Mouse (Mus musculus) midbrain, embryonic 11.5 days (tissue): ENCODE results near the gene Cdrt4. TPM values are rescaled to one million over a fixed set of nuclear protein-coding genes. Genes with fewer than 3 reads are reported as not detected.

ENCODE experiments used
- ATAC-seq: fragments of 200-750 bp; cut with Nextera tagmentation; 2 replicates; pipeline ENCODE4 v1.8.0; 2017; ENCODE audit warnings: moderate TSS enrichment, moderate library complexity; ENCODE audit not compliant: low FRiP score
- DNase-seq: peaks from one replicate; pipeline ENCODE4 v3.0.0; 2015; ENCODE audit warnings: low spot score; ENCODE audit errors: missing footprints
- H3K27ac ChIP-seq: fragments of 300-500 bp; sonication (generic); 2 replicates; pipeline ENCODE4 v1.5.1; 2014; ENCODE audit warnings: low read depth, low read length
- H3K27me3 ChIP-seq: fragments of 300-500 bp; sonication (generic); 2 replicates; pipeline ENCODE4 v1.6.1; 2014; ENCODE audit warnings: mild to moderate bottlenecking, low read length, moderate library complexity, mixed read lengths; ENCODE audit not compliant: control insufficient read depth, insufficient read depth
- H3K36me3 ChIP-seq: fragments of 300-500 bp; sonication (generic); 2 replicates; pipeline ENCODE4 v1.6.1; 2014; ENCODE audit warnings: mild to moderate bottlenecking, low read length, moderate library complexity, mixed read lengths; ENCODE audit not compliant: control insufficient read depth, insufficient read depth
- H3K4me1 ChIP-seq: fragments of 300-500 bp; sonication (generic); 2 replicates; pipeline ENCODE4 v1.6.1; 2014; ENCODE audit warnings: low read length; ENCODE audit not compliant: control insufficient read depth, insufficient read depth
- H3K4me2 ChIP-seq: fragments of 300-500 bp; sonication (generic); 2 replicates; pipeline ENCODE4 v1.6.1; 2014; ENCODE audit warnings: mild to moderate bottlenecking, moderate library complexity
- H3K4me3 ChIP-seq: fragments of 300-500 bp; sonication (generic); 2 replicates; pipeline ENCODE4 v1.5.1; 2014; ENCODE audit warnings: low read depth, low read length
- H3K9ac ChIP-seq: fragments of 300-500 bp; sonication (generic); 2 replicates; pipeline ENCODE4 v1.6.1; 2014; ENCODE audit warnings: low read length
- H3K9me3 ChIP-seq: fragments of 300-500 bp; sonication (generic); 2 replicates; pipeline ENCODE4 v1.6.1; 2016; ENCODE audit warnings: low read length; ENCODE audit not compliant: control insufficient read depth
- WGBS: fragments of 180-500 bp; shearing (Covaris S2); extraction: QIAGEN DNeasy Blood & Tissue Kit; methylation state at CpG from one replicate; pipeline ENCODE4 v1.1.7; 2014; 5-methylcytosine and 5-hydroxymethylcytosine counted together
- polyA plus RNA-seq: library from polyadenylated mRNA; unstranded; fragments of >200 nt; fragmentation: Nextera tagmentation; extraction: Ambion mirVana; gene quantifications from 2 replicates; pipeline ENCODE4 v1.2.1, GENCODE M21; 2014

Gene Cdrt4
- polyA plus RNA-seq, 1 experiment from 2014 or later = not detected

- Histone ChIP-seq H3K4me1 (no peaks in the 10 kb centered on the region; the same call in 1 of the 2 replicates), H3K27ac (no peak overlapping the region), H3K4me3 (no peak overlapping the region), H3K9ac (no peak overlapping the region), H3K4me2 (no peak overlapping the region), H3K9me3 (no peaks in the 10 kb centered on the region), H3K27me3 (no peaks in the 10 kb centered on the region), H3K36me3 (no peaks in the 10 kb centered on the region)
- DNase-seq (no peak), ATAC-seq (no peak)
- 86% methylated on average over 6 of the region's 6 CpGs for WGBS
Measured at GRCm38 (mm10) chr11:63018083-63018622, 67.2 kb downstream of the Cdrt4 start.

DNA sequence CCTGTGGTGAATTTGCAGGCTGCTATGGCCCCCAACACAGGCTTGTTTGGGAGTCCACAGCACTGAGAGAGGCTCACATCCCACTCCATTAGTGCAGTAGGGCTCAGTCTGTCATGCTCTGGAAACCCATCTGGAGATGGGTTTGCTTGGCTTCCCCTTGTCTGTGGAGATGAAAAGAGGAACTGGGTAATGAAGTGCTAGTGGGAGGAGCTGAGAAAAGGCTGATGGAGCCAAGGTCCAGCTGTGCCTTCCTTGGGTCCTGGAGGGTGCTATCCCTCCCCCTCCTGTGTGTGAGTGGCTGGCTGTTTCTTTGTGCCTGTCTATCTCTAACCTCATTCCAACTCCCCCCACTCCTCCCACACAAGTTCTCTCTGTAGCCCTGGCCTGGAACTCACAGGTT is 69.6 kb downstream of the Cdrt4 start:
- Histone ChIP-seq H3K4me2 (no peak overlapping the region), H3K27me3 (no peaks in the 10 kb centered on the region), H3K27ac (no peak overlapping the region), H3K36me3 (no peaks in the 10 kb centered on the region), H3K9me3 (no peaks in the 10 kb centered on the region), H3K9ac (no peak overlapping the region), H3K4me1 (no peaks in the 10 kb centered on the region; the same call in 1 of the 2 replicates), H3K4me3 (no peak overlapping the region)
- ATAC-seq (no peak), DNase-seq (no peak)

- 82% methylated on average over 5 of the region's 5 CpGs for WGBS
- Histone ChIP-seq H3K36me3 (no peaks in the 10 kb centered on the region), H3K4me3 (no peak overlapping the region), H3K4me2 (no peak overlapping the region), H3K9me3 (no peaks in the 10 kb centered on the region), H3K27ac (no peak overlapping the region), H3K9ac (no peak overlapping the region), H3K4me1 (no peaks in the 10 kb centered on the region; the same call in 1 of the 2 replicates), H3K27me3 (no peaks in the 10 kb centered on the region)
- no peak for DNase-seq
- ATAC-seq = no peak
Measured at GRCm38 (mm10) chr11:63021141-63021806, 70.3 kb downstream of the Cdrt4 start.

- no peak overlapping the region for H3K4me2 ChIP-seq
- no peaks in the 10 kb centered on the region for H3K9me3 ChIP-seq
- no peak for ATAC-seq
- H3K4me1 ChIP-seq = no peaks in the 10 kb centered on the region; the same call in 1 of the 2 replicates
- no peaks in the 10 kb centered on the region for H3K36me3 ChIP-seq
- H3K9ac ChIP-seq = no peak overlapping the region
- no peak overlapping the region for H3K27ac ChIP-seq
- H3K27me3 ChIP-seq = no peaks in the 10 kb centered on the region
- H3K4me3 ChIP-seq = no peak overlapping the region
- no peak for DNase-seq
- 86% methylated on average over 5 of the region's 5 CpGs for WGBS
Measured at GRCm38 (mm10) chr11:63023461-63023860, 72.5 kb downstream of the Cdrt4 start.

GRCm38 (mm10) chr11:63024136-63024535 is 73.1 kb downstream of the Cdrt4 start:
- no peak overlapping the region for H3K9ac ChIP-seq
- ATAC-seq = no peak
- H3K36me3 ChIP-seq = no peaks in the 10 kb centered on the region
- H3K27ac ChIP-seq = no peak overlapping the region
- peaks cover under 1% of the 10 kb centered on the region for H3K4me1 ChIP-seq
- 65% methylated on average over 2 of the region's 2 CpGs for WGBS
- H3K4me3 ChIP-seq = no peak overlapping the region
- H3K4me2 ChIP-seq = no peak overlapping the region
- no peaks in the 10 kb centered on the region for H3K9me3 ChIP-seq
- H3K27me3 ChIP-seq = no peaks in the 10 kb centered on the region
- DNase-seq = no peak

GRCm38 (mm10) chr11:63025476-63025875 is 74.5 kb downstream of the Cdrt4 start:
- Histone ChIP-seq H3K27ac (no peak overlapping the region), H3K27me3 (no peaks in the 10 kb centered on the region), H3K9me3 (no peaks in the 10 kb centered on the region), H3K9ac (no peak overlapping the region), H3K4me3 (no peak overlapping the region), H3K4me1 (peaks cover 2% of the 10 kb centered on the region; the same call in 1 of the 2 replicates), H3K36me3 (no peaks in the 10 kb centered on the region), H3K4me2 (no peak overlapping the region)
- ATAC-seq (no peak), DNase-seq (no peak)
- WGBS = 93% methylated on average over 6 of the region's 6 CpGs

DNA sequence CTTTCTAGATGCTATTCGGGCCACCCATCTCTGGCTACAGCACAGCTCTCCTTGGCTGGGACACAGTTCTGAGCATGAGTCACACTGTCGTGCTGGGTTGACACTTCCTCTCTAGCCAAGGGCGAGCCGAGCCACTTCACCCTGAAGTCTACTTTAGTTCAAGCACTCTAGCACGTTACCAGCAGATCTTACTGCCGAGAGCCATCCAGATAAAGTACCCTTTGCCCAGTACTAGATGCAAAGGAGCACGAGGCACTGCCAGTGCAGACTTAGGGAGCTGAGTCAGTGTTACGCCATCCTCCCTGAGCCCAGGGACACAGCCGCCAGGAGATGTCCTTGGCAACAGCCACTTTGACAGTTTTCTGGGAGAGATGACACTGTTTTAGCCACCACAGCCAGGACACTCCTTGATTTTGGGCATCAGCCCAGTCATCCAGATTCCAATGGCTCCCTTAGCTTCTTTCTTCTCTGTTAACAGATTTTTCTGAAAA is 75.7 kb downstream of the Cdrt4 start:
- Histone ChIP-seq H3K36me3 (no peaks in the 10 kb centered on the region), H3K4me3 (no peak overlapping the region), H3K27me3 (no peaks in the 10 kb centered on the region), H3K4me2 (no peak overlapping the region), H3K4me1 (peaks cover 2% of the 10 kb centered on the region; the same call in 1 of the 2 replicates), H3K27ac (no peak overlapping the region), H3K9me3 (no peaks in the 10 kb centered on the region), H3K9ac (no peak overlapping the region)
- DNase-seq (no peak), ATAC-seq (no peak)
- WGBS = 81% methylated on average over 9 of the region's 9 CpGs

GRCm38 (mm10) chr11:63028131-63028530 is 77.1 kb downstream of the Cdrt4 start:
- no peaks in the 10 kb centered on the region for H3K36me3 ChIP-seq
- DNase-seq = no peak
- no peak overlapping the region for H3K4me2 ChIP-seq
- no peak overlapping the region for H3K9ac ChIP-seq
- no peak overlapping the region for H3K27ac ChIP-seq
- ATAC-seq = no peak
- 89% methylated on average over 3 of the region's 3 CpGs for WGBS
- no peaks in the 10 kb centered on the region for H3K9me3 ChIP-seq
- H3K4me3 ChIP-seq = no peak overlapping the region
- H3K4me1 ChIP-seq = peaks cover 2% of the 10 kb centered on the region; the same call in 1 of the 2 replicates
- no peaks in the 10 kb centered on the region for H3K27me3 ChIP-seq

DNA sequence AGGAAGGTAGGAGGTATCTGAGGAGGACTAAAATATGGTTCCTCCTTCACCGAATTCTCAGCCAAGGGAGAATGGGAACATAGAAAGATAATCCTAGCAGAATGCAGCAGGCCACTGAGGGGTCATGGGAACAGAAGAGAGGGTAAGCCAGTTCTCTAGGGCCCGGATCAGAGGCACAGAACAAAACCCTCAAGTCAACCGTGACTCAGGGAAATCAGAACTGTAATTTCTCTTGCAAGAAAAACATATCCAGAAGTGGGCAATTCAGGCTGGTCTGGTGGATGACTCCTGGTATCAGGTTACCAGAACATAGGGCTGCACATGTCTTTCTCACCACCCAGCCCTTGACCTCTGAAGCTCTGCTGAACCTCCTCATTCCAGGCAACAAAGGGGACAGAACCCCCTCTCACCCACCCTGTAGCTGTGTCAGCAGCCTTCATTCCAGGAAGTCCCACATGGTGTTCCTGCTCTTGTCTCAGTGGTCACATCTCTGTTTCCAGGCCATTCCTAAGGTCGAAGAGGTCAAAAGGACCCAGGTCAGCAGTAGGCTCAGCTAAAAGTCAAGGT is 78.2 kb downstream of the Cdrt4 start:
- Histone ChIP-seq H3K4me3 (no peak overlapping the region), H3K36me3 (no peaks in the 10 kb centered on the region), H3K27me3 (no peaks in the 10 kb centered on the region), H3K4me2 (no peak overlapping the region), H3K4me1 (peaks cover 2% of the 10 kb centered on the region; the same call in 1 of the 2 replicates), H3K9ac (no peak overlapping the region), H3K27ac (no peak overlapping the region), H3K9me3 (no peaks in the 10 kb centered on the region)
- 47% methylated on average over 4 of the region's 4 CpGs for WGBS
- ATAC-seq = no peak
- no peak for DNase-seq
